Mouse (Mus musculus) fat pad, adult 2 months (tissue): ENCODE data around the gene Usp37.
"Not testable (repeated sequence)": the region's sequence is repeated elsewhere in the genome, so short reads cannot be mapped to it uniquely, and the experiment has no call there.

Experiments used
- DNase-seq: peaks from one replicate; pipeline ENCODE4 v3.0.0-alpha.2; 2011; ENCODE audit warnings: low read depth, low spot score; ENCODE audit errors: extremely low read depth

Gene Usp37

GRCm38 (mm10) chr1:74397919-74398451 lies 146.1 kb downstream of the Usp37 start:
- DNase-seq, result no peak

GRCm38 (mm10) chr1:74397268-74397918 lies 146.7 kb downstream of the Usp37 start:
- peak; percentile 62 for DNase-seq

GRCm38 (mm10) chr1:74396456-74397222 lies 147.4 kb downstream of the Usp37 start:
- not testable (repeated sequence) for DNase-seq

GRCm38 (mm10) chr1:74395290-74395689 lies 148.8 kb downstream of the Usp37 start:
- DNase-seq, result no peak

GRCm38 (mm10) chr1:74394858-74395257 lies 149.2 kb downstream of the Usp37 start:
- DNase-seq, result no peak

- DNase-seq, result no peak
These were observed 149.8 kb downstream of the Usp37 start for GRCm38 (mm10) chr1:74394311-74394710.

GRCm38 (mm10) chr1:74393697-74394096 lies 150.4 kb downstream of the Usp37 start:
- no peak for DNase-seq

GRCm38 (mm10) chr1:74393010-74393409 lies 151.1 kb downstream of the Usp37 start:
- DNase-seq, result no peak

- no peak for DNase-seq
These were observed 151.6 kb downstream of the Usp37 start for GRCm38 (mm10) chr1:74392446-74392994.

GRCm38 (mm10) chr1:74391844-74392441 lies 152.1 kb downstream of the Usp37 start:
- DNase-seq, result no peak

- DNase-seq, result no peak
These were observed 152.9 kb downstream of the Usp37 start, which contains the start of gene Ctdsp1 for GRCm38 (mm10) chr1:74390924-74391748. Ctdsp1 (plus strand) TSS chr1:74391509.

- no peak for DNase-seq
These were observed 153.7 kb downstream of the Usp37 start for GRCm38 (mm10) chr1:74390287-74390906.

GRCm38 (mm10) chr1:74389831-74390286 lies 154.2 kb downstream of the Usp37 start:
- no peak for DNase-seq

GRCm38 (mm10) chr1:74388398-74388920 lies 155.6 kb downstream of the Usp37 start:
- no peak for DNase-seq

- DNase-seq, result no peak
These were observed 156.6 kb downstream of the Usp37 start for GRCm38 (mm10) chr1:74387386-74387988.

GRCm38 (mm10) chr1:74386714-74387385 lies 157.2 kb downstream of the Usp37 start:
- DNase-seq, result peak; percentile 71

- no peak for DNase-seq
These were observed 157.7 kb downstream of the Usp37 start for GRCm38 (mm10) chr1:74386363-74386713.

- no peak for DNase-seq
These were observed 158.6 kb downstream of the Usp37 start for GRCm38 (mm10) chr1:74385531-74385930.
